Mouse (Mus musculus): ENCODE data around the gene Xylb.

The Xylb gene

DNA sequence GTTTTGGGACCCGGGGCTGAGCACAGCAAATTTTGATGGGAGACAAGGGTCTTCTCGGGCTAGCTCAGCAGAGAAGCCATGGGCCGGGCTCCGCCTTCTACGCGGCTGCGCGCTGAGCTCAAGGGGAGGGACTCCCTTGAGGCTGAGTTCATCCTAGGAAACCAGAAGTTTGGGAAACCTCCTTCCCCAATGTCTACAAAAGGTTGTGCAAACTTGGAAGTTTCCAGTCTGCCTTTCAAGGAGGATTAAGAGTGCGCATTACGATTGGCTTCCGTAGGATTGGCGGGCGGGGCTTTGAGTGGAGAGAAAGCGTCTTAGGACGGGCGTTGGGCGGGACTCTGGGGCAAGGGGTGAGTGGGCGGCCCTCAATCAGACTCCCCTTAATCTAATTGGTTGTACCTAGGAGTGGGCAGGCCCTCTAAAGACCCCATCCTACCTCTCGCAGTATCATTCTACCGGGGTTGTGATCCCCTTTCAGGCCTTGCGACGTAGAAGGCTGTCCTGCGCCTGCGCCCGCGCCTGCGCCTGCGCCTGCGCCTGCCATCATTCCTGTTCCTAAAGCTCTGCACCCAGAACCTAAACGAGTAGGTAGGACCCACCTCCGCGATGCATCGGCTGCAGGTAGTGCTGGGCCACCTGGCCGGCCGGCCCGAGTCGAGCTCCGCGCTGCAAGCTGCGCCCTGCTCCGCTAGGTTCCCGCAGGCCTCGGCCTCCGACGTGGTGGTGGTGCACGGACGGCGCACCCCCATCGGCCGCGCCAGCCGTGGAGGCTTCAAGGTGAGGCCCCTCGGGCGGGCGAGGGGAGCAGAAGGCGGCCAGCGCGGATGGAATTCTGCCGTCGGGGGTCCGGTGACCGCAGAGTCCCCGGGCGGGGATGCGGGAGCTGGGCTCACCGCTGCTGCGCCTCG lies 16.0 kb upstream of the Xylb start, which contains the start of gene Myd88:
Gene Myd88, minus strand, starts transcription at position 503 of the 908 bp plus-strand sequence.
- peak; percentile 98 for DNase-seq (ENCODE audit: low read depth)

- no peak for DNase-seq (ENCODE audit: low read depth)
Observed at GRCm38 (mm10) chr9:119342728-119343127, 14.5 kb upstream of the Xylb start.

DNA sequence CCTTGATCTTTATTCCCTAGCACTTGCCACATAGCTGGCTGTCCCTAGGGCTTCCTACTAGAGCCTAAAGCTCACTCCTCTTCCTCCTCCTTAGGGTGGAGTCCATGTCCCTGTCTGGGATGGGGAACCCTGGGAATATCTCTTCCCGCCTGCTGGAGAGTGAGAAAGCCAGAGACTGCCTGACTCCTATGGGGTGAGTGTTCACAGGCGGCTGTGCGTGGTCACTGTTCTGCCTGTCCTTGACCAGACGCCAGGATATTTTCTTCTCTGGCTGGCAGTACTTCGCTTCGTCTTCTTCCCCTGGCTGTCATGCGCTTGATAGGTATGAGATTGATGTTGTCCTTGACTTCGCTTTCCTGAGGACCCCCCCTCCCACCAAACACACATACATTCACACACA lies 10.8 kb upstream of the Xylb start:
- DNase-seq (ENCODE audit: low read depth) = no peak

DNA sequence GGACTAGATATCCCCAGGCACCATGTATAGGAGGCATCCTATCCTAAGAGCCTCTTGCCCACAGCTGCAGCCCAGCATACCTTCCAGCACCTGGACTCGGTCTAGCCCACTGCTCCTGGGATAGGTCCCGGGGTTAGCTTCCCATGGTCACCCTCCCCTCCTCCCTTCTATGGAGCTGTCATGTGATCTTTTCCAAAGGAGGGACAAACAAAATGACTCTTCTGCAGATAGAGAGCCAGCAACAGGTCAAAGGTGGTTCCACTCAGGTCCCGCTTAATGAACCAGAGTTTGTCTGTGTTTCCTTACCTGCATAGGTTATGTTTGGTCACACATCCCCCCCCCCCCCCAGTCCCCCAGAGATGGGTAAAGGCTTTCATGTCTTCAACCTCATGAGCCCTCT lies 6.7 kb upstream of the Xylb start:
- DNase-seq (ENCODE audit: low read depth) = no peak

- DNase-seq (ENCODE audit: low read depth) = no peak
Observed at GRCm38 (mm10) chr9:119350947-119351705, 6.1 kb upstream of the Xylb start.

DNA sequence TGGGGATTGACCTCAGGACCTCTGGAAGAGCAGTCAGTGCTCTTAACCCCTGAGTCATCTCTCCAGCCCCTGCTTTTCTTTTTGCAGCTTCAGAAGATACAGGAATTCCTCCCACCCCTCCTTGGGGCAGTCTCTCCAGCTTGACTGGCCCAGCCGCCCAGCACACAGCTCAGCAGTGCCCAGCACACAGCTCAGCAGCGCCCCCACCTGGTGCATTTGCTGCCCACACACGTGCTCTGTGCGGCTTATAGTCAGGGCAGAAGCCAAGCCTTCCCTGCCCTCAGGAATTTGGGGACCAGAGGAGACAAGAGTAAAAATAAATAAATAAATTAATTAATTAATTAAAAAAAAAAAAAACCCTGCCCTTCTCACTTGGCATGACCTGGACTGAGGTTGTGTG lies 5.1 kb upstream of the Xylb start:
- peak; percentile 83 for DNase-seq (ENCODE audit: low read depth)

DNA sequence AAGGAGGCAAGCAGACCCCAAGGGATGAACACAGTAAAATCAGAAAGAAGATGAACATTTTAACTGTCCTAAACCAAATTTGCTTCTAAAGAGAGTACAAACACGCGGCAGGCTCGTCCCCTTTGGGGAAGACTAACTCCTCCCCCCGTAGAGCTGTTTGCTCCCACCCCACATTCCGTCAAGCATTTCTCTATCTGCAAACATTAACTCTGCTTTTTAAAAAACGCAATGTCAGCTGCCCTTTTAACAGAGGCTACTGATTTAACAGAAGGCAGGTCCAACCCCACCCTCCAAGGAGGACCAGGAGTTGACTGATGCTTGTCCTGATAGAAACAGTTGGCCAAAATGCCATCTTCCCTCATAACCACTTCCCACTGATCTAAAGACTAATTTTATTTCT lies 3.3 kb upstream of the Xylb start:
- no peak for DNase-seq (ENCODE audit: low read depth)

- no peak for DNase-seq (ENCODE audit: low read depth)
Observed at GRCm38 (mm10) chr9:119355943-119356342, 1.2 kb upstream of the Xylb start.

- no peak for DNase-seq (ENCODE audit: low read depth)
Observed at GRCm38 (mm10) chr9:119358058-119358429, 863 bp downstream of the Xylb start.

GRCm38 (mm10) chr9:119361416-119361815 lies 4.2 kb downstream of the Xylb start:
- no peak for DNase-seq (ENCODE audit: low read depth)

DNA sequence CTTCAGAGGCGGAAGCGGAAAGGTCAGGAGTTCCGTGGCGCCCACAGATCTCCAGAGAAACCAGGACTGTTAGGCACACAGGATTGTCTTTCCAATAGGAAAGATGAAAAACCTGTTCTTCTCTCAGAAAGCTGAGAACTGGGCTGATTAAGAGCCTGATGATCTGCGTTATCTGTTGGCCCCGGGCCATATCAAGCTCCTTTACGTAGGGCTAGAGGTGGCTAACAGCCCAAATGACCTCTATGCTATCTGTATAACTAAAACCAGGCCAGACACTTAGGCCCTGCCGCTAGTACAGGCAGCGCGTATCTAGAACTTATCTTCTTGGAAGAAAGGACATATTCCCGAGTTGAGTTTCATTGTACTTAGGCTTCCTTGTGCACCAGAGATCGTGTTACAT lies 6.0 kb downstream of the Xylb start:
- no peak for DNase-seq (ENCODE audit: low read depth)

DNA sequence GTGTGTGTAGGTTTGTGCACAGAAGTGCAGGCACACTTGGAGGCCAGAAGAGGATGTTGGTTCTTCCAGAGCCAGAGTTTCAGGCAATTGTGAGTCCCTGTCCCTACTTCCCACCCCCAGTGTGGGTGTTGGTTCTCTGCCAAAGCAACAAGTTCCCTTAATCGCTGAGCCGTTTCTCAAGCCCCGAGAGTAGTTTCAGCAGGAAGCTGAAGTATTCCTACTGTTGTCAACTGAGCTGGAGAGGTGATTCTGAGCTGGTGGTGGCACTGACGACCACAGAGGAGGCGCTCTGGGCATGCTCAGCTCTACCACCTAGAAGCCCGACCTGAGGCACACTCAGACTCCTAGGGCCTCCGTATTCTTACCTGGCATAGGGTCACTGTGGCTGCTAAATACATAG lies 8.1 kb downstream of the Xylb start, which contains the start of gene Slc22a14:
Gene Slc22a14, minus strand, starts transcription at position 270 of the 400 bp plus-strand sequence.
- no peak for DNase-seq (ENCODE audit: low read depth)

- DNase-seq (ENCODE audit: low read depth) = no peak
Observed at GRCm38 (mm10) chr9:119368367-119368766, 11.2 kb downstream of the Xylb start.

- peak; percentile 23 for DNase-seq (ENCODE audit: low read depth)
Observed at GRCm38 (mm10) chr9:119370770-119371169, 13.6 kb downstream of the Xylb start.

DNA sequence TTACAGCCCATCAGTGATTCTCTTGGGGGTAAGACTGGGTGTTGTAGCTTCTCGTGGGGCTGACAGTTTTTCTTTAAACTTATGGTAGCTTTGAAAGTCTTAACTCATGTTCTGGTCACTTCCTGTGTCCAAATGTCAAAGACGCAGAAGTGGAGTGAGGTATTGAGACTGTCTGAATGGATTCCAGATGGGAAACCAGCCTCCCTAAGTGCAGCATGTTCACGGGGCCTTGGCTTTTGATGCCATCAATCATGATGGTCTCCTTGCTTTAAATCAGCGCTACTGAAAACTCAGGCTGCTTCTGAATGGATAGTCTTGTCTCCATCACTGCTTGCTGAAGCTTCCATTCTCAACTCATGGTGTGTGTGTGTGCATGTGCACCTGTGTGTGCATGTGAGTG lies 14.1 kb downstream of the Xylb start:
- DNase-seq (ENCODE audit: low read depth) = no peak

- no peak for DNase-seq (ENCODE audit: low read depth)
Observed at GRCm38 (mm10) chr9:119375008-119375407, 17.8 kb downstream of the Xylb start.

- DNase-seq (ENCODE audit: low read depth) = peak; percentile 13
Observed at GRCm38 (mm10) chr9:119375556-119375955, 18.4 kb downstream of the Xylb start.

DNA sequence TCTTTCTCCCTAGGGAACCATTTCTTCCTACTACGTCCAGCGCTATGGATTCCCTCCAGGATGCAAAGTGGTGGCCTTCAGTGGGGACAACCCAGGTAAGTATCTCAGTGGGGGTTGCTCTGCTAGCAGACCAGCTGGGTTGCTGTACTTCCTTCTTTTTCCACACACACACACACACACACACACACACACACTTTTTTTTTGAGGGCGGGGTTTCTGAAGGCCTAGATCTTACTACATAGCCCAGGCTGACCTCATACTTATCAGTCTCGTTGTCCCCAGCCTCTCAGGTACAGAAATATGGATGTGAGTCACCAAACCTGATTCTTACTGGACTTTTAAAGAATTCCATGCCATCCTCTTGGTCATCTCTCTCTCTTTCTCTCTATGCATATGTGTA lies 21.1 kb downstream of the Xylb start:
- DNase-seq (ENCODE audit: low read depth) = no peak

DNA sequence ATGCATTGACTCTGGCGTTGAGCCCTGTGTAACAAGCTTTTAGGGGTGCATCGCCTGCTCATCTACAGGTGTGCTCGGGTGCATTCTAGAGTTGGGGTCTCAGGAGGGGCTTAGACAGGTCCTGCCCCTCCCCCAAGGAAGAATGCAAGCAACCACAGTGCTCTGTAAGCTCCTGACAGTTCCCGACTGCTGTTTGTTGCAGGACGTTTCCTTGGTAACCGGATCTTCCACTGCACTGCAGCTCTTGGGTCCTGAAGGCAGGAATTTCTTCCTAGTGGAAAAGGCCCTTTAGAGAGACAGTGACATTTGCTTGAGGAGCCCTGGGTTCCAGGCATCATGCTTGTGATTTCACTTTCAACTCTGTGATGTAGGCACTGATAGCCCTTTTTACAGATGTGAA lies 25.4 kb downstream of the Xylb start:
- no peak for DNase-seq (ENCODE audit: low read depth)

GRCm38 (mm10) chr9:119388956-119389355 lies 31.8 kb downstream of the Xylb start:
- DNase-seq (ENCODE audit: low read depth) = peak; percentile 72

GRCm38 (mm10) chr9:119390214-119390613 lies 33.0 kb downstream of the Xylb start:
- DNase-seq (ENCODE audit: low read depth) = no peak

DNA sequence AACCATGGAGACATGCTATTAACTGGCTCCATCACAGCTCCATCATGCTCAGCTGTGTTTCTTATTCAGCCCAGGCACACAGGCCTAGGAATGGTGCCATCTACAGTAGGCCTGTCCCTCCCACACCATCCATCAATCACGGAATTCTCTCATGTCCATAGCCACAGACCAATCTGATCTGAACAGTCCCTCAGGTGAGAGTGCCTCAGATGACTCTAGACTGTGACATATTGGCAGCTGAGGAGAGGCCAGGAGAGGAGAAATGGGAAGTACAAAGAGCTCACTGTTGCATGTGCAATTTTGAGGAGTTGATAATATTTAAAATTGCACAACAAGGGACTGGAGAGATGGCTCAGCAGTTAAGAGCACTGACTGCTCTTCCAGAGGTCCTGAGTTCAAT lies 37.6 kb downstream of the Xylb start:
- DNase-seq (ENCODE audit: low read depth) = no peak

- peak; percentile 66 for DNase-seq (ENCODE audit: low read depth)
Observed at GRCm38 (mm10) chr9:119401351-119401750, 44.2 kb downstream of the Xylb start.
